Mouse (Mus musculus) lung, postnatal 36 days (tissue): ENCODE results near the gene Rbm33.
A peak's percentile ranks its signal among the peaks of the same experiment; 100 is the strongest.

ENCODE experiments used
- DNase-seq: peaks from one replicate; pipeline ENCODE4 v3.0.0; 2022; ENCODE audit warnings: mixed read lengths

Gene Rbm33

DNA sequence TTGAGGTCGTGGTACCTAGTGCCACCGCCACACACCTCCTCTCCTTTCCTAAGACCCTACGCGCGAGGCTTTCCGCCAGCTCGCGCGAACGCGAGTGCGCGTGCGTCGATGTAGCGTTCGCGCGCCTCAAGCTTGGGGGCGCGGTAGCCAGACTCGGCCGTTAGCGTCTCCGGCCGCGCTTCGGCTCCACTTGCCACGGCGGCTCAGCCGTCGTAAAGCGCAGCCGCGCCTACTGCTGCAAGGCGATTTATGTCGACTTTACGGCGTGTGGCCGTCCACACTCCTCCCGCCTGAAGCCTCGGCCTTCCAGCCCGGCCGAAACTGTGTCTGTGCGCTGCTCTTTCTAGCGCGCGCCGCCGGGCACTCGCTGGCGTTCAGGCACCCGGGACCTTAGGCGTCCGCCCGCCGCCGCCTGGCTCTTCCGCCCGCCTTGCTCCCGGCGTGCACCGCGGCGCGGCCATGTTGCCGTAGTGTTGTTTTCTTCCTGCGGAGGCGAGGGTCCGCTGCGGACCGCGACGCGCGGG, at the start of gene Rbm33:
TSS of gene Rbm33 (plus strand) at position 400 of the 524 bp plus-strand sequence.
- DNase-seq: peak; percentile 87

DNA sequence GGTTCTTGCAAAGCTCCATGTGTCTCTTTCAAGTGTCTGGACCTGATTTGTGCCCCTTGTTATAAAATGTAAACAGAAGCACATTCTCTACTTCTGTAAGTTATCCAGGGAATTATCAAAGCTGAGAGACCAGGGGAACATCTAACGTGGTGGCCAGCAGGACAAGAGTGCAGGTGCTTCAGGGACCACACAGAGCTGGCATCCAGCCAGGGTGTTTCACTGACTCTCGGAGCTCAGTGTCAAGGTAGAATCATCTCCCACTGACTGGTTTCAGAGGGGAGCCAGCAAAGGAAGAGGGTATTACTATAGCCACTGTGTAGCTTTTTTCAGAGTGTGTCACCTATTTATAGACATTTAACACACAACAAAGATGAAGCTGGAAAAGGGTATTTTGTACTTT, 49.3 kb upstream of the Rbm33 start:
- DNase-seq: no peak

DNA sequence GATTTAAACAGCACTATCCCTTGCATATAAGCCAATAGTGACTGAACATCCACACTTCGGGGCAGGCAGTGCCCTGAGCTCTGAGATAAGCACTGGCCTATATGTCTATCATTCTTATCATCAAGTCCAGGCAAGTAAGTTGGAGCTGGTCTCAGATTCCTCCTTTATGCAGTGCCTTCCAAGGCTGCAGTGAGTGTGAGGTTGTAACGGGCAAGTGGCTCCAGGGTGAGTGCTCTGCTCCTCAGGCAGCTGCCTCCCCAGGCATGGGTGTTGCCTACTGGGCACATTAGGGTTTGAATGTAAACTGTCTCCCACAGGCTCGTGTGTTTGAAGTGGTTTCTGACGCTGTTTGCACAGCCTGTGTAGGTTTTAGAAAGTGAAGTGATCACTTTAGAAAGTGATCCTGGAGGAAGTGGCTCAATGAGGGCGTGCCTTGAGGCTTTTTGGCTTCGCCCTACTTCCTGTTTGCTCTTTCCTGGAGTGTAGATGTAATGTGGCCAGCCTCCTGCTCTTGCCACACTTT, 47.4 kb upstream of the Rbm33 start:
- peak; percentile 82 for DNase-seq

DNA sequence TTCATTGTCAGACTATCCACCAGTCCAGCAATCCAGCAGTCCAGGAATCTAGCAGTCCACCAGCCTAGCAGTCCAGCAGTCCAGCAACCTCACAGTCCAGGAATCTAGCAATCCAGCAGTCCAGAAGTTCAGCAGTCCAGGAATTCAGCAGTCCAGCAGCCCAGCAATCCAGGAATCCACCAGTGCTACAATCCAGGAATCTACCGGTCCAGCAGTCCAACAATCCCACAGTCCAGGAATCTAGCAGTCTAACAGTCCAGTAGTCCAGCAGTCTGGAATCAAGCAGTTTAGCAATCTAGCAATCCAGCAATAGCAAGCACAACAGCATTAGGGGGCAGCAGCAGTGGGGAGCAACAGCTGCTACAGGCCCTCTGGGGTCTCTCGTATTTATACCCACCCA, 44.1 kb upstream of the Rbm33 start:
- DNase-seq: no peak

DNA sequence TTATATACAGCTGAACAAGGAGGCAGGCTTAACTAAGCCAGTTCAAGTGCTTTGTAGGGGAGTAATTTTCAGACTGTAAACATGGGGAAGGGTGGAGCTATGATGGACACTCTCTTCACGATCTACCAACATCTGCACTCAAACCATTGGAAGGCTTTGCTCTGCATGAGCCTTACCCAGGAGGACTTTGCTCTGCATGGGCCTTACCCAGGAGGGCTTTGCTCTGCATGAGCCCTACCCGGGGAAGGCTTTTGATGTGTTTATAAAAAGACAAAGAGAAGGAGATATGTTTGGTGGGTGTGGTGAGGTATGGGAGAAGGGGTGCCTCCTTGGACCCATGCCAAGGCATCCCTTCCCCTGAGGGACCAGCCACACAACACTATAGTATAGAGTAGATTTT, 39.6 kb upstream of the Rbm33 start:
- DNase-seq: no peak

DNA sequence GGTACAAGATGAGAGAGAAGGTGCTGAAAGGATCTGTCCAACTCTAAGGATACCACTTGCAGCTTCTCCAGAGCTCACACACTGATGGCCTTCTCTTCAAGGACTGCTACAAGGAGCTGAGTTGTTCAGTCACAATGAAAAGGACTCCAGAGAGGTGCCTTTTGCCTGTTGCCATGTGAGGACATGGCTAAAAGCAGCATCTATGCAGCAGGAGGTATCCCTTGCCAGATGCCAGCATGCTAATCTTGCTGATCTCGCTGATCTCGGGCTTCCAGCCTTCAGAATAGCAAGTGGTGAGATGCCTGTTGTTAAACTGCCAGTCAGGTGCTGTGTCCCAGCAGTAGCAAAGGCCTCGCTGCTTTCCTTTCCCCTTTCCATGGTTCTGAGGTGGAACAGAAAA, 27.8 kb upstream of the Rbm33 start:
- no peak for DNase-seq

DNA sequence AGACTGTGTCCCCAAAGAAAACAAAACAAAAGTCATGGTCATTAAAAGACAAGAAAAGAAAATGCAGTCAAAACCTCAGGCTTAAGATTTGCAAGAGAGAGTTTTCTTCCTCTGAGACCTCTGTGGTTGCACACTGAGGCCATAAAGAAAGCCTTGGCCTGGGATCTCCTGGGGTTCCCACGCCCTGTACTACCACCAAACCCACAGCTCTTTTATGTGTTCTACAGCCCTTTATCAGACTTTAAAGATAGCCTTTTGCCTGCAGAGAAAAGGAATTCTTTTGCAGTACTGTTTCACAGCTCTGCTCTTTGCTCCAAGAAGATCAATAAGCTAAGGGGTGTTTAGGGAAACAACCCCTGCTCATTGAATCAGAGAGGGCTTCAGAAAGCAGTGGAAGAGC, 26.3 kb upstream of the Rbm33 start:
- DNase-seq: no peak

DNA sequence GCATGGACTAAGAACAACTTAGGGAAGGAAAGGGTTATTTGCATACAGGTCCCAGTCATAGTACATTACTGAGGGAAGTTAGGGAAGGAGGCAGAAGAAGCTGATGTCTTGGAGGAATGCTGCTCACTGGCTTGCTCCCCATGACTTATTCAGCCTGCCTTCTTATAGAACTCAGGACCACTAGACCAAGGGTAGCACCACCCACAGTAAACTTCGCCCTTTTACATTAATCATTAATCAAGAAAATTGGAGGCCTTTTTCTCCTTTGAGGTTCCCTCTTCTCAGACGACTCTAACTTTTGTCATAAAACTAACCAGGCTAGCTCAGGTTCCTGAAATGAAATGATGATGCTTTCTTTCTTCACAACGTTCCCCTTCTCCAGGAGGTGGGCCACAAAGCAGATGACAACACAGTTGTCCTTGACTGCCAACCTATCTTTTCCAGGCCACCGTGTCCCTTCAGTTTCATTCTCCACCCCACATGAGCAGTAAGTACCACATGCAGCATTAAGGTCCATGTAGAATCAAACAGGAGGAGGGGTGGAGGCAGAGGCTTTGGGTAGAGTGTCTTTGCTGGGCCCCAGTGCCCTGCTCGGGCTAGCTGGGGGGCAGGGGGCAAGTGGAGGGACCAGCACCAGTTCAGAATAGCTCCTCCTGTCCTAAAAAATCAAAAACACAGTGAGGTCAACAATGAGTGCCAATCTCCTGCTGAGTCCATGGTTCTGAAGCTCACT, 25.6 kb upstream of the Rbm33 start:
- no peak for DNase-seq

DNA sequence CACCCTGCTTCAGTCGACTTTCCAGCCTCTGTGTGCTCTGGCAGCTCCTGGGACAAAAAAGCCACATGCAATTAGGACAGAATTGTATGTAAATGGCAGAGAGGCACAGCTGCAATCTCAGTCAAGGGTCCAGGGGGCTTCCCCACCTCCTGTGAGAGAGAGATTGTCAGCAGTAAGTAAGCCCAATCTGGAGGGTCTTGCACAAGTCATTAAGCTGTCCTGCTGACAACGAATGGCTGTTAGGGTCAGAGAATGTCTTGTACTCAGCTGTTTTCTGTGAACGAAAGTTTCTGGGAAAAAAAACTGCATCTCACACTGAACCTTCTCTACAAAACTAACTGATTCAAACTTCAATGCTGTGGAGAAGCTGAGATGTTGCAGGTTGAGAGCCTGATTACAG, 24.6 kb upstream of the Rbm33 start:
- no peak for DNase-seq

DNA sequence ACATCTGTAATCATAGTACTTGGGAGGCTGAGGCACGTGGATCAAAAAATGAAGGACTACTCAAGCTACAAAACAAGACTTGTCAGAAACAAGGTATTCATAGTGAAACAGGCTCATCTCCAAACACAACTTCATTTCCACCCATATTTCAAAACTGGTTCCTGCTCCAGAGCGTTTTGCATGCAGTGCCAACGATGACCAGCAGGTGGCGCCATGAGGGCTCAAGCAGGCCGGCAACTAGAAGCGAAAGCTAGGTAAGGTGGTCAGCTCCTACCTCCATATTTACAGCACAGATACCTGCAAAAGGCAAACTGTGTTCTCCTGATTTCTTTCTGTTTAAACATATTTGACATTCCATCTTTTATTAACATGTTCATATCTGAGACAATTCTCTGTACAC, 22.9 kb upstream of the Rbm33 start:
- DNase-seq: peak; percentile 94

DNA sequence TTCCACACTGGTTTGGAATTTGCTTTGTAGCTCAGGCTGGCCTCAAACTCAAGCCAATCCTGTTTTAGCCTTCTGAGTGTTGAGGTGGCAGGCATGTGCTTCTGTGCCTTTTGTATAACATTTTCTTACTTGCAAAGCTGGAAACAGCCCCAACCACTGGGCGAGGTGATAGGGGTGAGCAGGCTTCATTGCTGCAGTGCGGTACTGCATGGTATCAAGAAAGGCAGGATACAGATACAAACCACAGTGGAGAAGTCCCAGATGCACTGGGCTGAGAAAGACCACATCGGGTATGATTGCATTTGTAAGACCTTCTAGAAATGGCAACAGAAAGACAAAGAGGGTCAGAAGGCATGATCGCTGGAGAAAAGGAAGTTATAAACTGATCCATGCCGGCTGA, 18.8 kb upstream of the Rbm33 start:
- no peak for DNase-seq

DNA sequence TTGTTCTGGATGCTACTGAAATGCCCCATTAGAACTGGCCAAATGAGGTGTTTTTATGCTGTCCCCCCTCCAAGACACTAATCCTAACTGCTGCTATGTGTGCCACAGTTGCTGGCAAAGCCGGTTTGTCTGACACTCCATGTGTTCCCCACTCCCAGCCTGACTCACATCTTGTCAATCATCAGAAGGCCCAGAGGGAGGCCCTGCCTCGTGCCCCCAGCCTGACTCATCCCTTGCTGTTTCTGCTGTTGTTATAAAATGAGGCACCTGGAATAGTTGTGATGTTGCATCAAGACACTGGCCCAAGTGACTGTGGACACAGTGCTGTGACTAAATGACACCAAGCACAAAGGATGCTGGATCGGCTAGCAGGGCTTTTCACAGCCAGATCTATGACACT, 18.2 kb upstream of the Rbm33 start:
- DNase-seq: no peak

DNA sequence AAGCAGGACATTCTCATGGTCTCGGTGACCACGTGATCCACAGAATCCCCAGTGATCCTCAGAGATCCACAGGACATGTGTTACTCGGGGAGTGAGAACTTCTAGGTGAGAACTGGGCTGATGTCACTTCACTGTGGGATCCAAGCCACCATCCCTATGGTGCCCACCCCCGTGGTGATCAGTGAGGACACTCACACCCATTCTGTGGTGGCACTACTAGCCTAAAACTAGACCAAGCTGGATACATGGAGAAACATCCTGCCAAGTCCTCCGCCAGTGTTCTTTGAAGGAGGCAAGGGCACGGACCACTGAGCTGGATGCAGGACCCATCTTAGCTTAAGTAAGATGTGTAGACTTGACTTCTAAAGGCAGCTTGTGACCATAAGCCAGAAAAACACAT, 17.6 kb upstream of the Rbm33 start:
- no peak for DNase-seq

DNA sequence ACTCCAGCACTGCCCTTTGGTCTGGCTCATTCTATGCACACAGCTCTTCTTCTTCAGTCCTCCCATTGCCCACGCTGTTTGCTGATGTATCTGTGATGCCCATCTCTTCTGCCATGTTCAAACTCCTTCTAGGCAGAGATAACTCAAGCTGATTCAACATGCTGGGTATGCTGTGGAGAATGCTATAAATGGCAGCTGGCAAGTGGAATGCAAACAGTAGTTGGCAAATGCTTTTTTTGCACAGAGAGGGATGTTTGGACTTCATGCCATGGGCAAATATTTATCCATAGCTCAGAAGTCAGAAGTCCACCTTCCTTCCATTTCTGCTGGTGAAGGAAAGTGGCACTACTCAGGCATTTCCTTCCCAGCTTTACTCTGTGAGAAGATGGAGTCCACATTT, 14.2 kb upstream of the Rbm33 start:
- DNase-seq: peak; percentile 7

DNA sequence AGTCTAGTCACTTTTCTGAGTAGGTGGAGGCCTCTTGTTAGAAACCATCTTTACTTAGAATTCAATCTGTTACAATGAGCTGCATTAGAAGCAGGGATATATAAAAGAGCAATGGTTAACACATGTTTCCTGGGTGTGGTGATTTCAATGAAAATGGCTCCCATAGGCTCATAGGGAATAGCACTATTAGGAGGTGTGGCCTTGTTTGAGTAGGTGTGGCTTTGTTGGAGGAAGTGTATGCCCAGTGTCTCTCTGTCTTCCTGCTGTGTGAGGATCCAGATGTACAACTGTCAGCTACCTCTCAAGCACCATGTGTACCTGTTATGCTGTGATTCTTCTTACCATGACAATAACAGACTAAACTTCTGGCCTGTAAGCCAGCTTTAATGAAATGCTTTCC, 12.4 kb upstream of the Rbm33 start:
- no peak for DNase-seq

DNA sequence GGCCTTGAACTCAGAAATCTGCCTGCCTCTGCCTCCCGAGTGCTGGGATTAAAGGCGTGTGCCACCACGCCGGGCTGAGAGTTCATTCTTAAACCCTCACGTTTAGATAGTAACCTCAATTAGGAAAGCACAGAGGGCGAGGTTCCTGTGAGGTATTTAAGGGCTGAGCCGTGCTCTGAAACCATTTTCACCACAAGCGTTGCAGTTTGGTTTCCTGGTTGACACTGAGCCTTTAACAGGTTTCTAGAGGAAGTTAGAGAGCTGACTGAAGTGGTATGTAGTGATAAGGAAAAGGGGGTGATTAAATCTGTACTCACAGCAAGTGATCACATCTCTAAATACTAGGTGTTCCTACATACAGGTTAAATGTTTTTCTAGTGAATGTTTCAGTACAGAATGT, 1.4 kb upstream of the Rbm33 start:
- DNase-seq: peak; percentile 46

DNA sequence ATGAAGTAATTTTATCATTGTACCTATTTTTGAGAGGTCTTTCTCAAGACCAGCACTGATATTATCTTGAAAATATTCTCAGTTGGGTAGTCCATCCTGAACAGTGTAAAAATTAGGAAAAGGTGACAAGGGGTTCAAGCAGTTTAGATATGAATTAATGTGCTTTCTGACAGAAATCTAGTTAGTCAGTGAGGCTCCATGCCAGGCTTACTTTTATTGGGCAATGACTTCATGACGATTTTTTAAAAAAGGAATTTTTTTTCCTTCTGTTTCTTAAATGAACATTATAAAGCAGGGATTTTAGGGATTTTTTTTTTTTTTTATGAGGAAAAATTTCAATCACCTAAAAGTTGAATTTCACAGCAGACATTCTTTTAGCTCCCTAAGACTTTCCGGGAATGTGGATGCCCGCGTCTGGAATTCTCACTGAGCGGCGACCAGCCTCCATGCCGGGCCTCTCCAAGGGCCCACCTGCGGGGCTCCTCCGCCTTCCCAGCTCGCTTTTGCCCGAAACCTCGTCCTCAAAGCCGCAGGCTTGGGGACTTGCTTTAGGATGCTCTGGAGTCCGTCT, 685 bp upstream of the Rbm33 start:
- peak; percentile 17 for DNase-seq

DNA sequence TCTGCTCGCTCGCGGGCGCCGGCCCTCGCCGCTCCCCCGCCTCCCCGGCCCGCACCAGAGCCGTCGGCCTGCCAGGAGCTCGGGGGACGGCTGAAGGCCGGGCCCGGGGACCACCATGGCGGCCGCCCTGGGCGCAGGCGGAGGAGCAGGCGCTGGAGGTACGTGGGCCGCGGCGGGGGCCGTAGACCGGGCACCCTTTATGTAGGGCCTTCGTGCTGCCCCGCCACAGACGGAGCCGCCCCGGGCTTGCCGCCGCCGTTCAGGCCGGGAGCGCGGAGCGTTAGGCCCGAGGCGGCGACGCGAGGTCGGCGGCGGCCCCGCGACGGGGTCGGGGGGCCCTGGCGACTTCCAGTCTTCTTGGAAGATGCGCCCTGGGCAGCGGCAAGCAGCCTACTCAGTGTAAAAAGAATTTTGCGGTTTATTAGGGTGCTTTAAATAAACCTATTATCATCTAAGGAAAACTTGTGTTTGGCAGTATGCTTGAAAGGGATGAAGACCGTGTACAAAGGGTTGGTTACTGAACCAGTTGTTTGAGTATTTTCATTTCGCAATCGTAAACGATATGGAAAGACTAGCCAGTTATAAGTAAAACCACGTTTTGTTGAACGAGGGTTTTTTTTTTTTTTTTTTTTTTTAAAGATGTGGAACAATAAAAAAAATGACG, 464 bp downstream of the Rbm33 start:
- peak; percentile 7 for DNase-seq

DNA sequence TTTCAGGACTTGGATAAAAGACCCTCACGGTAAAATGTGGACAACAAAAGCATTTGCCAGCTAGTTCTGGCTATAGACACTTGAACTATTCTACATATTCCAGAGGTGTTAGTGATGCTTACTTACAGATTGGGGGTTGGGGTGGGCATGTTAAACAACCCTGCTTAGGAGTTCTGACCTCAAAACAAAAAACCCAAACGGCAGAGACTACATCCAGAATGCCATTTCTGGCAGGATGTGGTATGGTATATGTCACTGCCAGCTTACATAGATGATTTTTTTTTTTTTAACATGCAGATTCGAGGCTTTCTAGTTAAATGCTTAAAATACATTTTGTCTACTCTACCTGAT, 971 bp downstream of the Rbm33 start:
- DNase-seq: no peak

DNA sequence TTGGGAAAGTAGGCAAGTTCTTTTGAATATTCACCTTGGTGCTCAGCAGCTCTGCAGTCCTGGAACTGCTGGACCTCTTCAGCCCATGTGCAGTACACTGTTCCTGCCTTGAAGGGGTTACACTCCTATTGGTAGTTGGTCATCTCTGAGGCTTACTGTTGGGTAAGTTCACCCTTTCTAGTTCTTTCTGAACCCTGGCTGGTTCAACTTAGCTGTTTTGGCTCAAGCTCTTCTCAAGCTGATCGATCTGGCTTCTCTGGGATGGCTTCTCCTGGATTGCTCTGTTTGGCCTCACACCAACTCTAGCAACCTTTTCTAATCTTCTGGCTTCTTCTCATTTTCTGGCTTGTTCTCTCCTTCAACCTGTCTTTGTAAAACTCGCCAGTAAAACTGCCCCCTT, 1.8 kb downstream of the Rbm33 start:
- no peak for DNase-seq

DNA sequence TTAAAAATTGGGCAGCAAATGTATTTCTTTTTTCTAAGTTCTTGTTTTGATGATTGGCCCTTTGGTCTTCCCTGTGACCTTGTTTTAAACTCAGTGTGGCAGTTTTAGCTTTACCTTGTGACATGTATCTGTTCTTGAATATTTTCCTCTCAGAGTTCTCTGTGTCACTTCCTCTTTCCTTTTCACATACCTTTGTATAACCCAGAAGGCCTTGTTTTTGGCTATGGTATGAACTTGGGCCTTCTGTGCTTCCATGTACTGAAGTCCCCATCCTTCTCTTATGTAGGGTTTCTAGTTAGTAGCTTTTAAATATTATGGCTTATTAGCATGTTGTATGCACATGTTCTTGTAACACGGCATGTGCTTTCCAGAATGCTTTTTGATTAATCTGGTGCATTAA, 4.8 kb downstream of the Rbm33 start:
- no peak for DNase-seq

DNA sequence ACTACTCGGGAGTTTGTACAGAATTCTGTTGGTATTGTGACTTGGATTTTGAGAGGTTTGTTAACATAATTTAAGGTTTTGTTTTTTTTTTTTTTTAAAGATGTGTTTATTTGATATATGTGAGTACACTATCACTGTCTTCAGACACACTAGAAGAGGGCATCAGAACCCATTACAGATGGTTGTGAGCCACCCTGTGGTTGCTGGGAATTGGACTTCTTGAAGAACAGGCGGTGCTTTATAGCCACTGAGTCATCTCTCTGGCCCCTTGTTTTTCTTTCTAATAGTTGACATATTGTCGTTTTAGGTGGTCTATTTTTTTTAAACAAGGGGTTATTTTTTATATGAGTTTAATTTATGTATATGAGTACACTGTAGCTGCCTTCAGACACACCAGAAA, 5.3 kb downstream of the Rbm33 start:
- DNase-seq: no peak

DNA sequence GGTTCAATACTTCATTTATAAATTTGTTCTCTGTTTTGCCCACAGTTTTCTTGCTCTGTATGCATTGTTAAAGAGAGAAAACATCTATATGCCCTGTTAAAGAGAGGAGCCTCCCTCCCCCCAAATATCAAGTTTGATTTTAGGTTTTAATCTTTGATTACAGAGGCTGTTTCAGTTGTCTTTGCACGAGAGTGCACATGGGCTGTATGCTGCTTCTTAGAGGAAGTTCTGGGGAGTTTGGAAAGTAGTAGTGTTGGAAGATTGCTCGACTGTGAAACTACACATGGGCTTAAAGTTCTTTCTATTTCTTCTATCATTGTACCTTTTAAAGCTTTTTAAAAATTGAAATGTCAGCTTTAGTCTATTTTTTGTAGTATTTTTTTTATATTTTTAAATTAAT, 6.9 kb downstream of the Rbm33 start:
- DNase-seq: no peak

DNA sequence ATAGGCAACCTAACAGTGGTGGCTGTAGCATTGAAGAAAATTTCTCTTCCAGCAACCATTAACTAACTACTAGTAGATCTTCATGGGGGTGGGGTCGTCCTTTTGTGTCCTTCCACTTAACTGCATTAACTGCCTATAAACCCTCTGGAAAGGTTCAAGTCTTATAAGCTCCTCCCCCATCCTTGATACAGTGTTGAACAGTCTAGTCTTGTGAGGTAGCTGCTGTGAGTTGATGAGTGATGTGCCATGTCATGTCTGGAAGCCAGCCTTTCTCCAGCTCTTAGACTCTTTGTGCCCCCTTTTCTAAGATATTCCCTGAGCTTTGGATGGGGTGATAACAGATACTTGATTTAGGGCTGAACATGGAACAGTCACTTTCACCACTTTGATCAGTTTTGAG, 7.5 kb downstream of the Rbm33 start:
- DNase-seq: no peak
